Mouse (Mus musculus) forebrain, embryonic 16.5 days (tissue): ENCODE data around the gene Cbx6. TPM values are rescaled to one million over a fixed set of nuclear protein-coding genes. Genes with fewer than 3 reads are reported as not detected.
A peak's percentile ranks its signal among the peaks of the same experiment; 100 is the strongest.

Experiments
- ATAC-seq: fragments of 200-750 bp; cut with Nextera tagmentation; 2 replicates; pipeline ENCODE4 v1.8.0; 2017; ENCODE audit warnings: mild to moderate bottlenecking, moderate library complexity
- H3K27ac ChIP-seq: fragments of 300-500 bp; sonication (generic); 2 replicates; pipeline ENCODE4 v1.5.1; 2014; ENCODE audit warnings: low read length, control low read depth
- H3K27me3 ChIP-seq: fragments of 300-500 bp; sonication (generic); replicated peaks from 2 replicates; pipeline ENCODE4 v1.6.1; 2014; ENCODE audit warnings: low read length; ENCODE audit not compliant: control insufficient read depth, insufficient read depth
- H3K36me3 ChIP-seq: fragments of 300-500 bp; sonication (generic); 2 replicates; pipeline ENCODE4 v1.6.1; 2014; ENCODE audit not compliant: control insufficient read depth, insufficient read depth
- H3K4me1 ChIP-seq: fragments of 300-500 bp; sonication (generic); replicated peaks from 2 replicates; pipeline ENCODE4 v1.6.1; 2014; ENCODE audit warnings: low read length; ENCODE audit not compliant: control insufficient read depth, insufficient read depth
- H3K4me2 ChIP-seq: fragments of 300-500 bp; sonication (generic); 2 replicates; pipeline ENCODE4 v1.6.1; 2014; ENCODE audit warnings: mild to moderate bottlenecking, low read length, control low read depth
- H3K4me3 ChIP-seq: fragments of 300-500 bp; sonication (generic); replicated peaks from 2 replicates; pipeline ENCODE4 v1.5.1; 2014; ENCODE audit warnings: mild to moderate bottlenecking, low read length, control low read depth
- H3K9ac ChIP-seq: fragments of 300-500 bp; sonication (generic); replicated peaks from 2 replicates; pipeline ENCODE4 v1.6.1; 2014; ENCODE audit warnings: low read depth, low read length, control low read depth
- H3K9me3 ChIP-seq: fragments of 300-500 bp; sonication (generic); 2 replicates; pipeline ENCODE4 v1.6.1; 2016; ENCODE audit warnings: low read length; ENCODE audit not compliant: control insufficient read depth
- WGBS: fragments of 180-500 bp; shearing (Covaris S2); extraction: QIAGEN DNeasy Blood & Tissue Kit; methylation state at CpG from one replicate; pipeline ENCODE4 v1.1.7; 2014; 5-methylcytosine and 5-hydroxymethylcytosine counted together
- polyA plus RNA-seq: library from polyadenylated mRNA; unstranded; fragments of >200 nt; fragmentation: Nextera tagmentation; extraction: Ambion mirVana; gene quantifications from 2 replicates; pipeline ENCODE4 v1.2.1, GENCODE M21; 2015

Cbx6 gene
- polyA plus RNA-seq, 1 experiment from 2014 or later, result 53.2 TPM

DNA sequence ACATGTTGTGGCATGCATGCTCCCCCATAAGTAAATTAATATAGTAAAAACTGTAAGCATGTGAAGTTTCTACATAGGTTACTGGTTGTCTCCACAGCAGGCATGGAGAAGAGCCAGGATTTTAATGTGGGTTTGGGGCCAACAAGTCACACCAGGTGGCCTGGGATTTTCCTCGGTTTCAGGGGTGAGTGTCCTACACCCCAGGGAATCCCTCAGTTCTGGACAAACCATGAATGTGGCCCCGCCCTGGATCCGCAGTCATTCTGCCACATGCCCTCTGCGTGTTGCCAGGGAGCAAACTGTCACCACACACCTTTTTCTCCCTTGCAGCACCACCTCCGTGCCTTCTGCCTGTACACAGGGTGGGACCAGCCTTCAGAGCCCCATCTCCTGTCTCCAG, 25.8 kb downstream of the Cbx6 start:
- H3K9me3 ChIP-seq, result no peaks in the 10 kb centered on the region
- H3K9ac ChIP-seq, result no peak overlapping the region
- H3K4me2 ChIP-seq, result no peak overlapping the region
- peaks cover 22% of the 10 kb centered on the region for H3K27me3 ChIP-seq
- no peak for ATAC-seq
- H3K4me3 ChIP-seq, result no peak overlapping the region
- WGBS, result 58% methylated on average over 5 of the region's 5 CpGs
- H3K27ac ChIP-seq, result no peak overlapping the region
- H3K4me1 ChIP-seq, result peaks cover 13% of the 10 kb centered on the region
- H3K36me3 ChIP-seq, result no peaks in the 10 kb centered on the region

DNA sequence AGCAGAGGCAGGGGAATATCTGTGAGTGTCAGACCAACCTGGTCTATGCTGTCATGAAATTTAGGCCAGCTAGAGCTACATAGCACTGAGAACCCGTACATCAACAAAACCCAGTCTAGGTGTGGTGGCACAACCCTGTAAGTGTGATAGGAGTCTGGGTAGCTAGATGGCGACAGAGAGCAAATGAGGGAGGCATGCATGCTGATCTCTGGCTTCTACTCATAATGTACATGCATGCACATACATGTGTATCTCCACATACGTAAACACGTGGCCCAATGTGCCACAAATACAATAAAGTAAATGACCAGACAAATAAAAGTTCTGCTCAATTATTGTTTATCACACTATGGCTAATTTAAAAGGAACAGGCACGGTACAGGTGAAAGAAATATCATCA, 26.4 kb downstream of the Cbx6 start:
- Histone ChIP-seq H3K36me3 (no peaks in the 10 kb centered on the region), H3K4me1 (peaks cover 17% of the 10 kb centered on the region), H3K4me3 (no peak overlapping the region), H3K9ac (no peak overlapping the region), H3K9me3 (no peaks in the 10 kb centered on the region), H3K27ac (no peak overlapping the region), H3K4me2 (no peak overlapping the region), H3K27me3 (peaks cover 27% of the 10 kb centered on the region)
- WGBS, result 34% methylated on average over 5 of the region's 5 CpGs
- no peak for ATAC-seq

DNA sequence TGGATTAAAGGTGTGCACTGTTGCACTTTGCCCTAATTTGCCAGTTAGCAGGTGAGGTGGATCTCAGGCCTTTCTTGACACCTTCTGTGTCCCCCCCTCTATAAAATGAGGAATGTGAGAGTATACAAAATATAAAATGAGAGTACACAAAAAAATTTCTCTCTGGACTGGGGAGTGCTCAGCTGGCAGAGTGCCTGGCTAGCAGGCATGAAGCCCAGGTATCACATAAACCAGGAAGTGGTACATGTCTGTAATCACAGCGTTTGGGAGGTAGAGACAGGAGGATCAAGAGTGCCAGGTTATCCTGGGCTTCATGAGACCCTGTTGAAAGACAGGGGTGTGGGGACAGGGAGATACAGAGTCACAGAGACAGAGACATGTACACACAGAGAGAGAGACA, 27.4 kb downstream of the Cbx6 start:
- ATAC-seq, result no peak
- no peaks in the 10 kb centered on the region for H3K9me3 ChIP-seq
- no peak overlapping the region for H3K27ac ChIP-seq
- no peak overlapping the region for H3K4me2 ChIP-seq
- WGBS, result 40% methylated on average over 1 of the region's 1 CpGs
- no peaks in the 10 kb centered on the region for H3K36me3 ChIP-seq
- no peak overlapping the region for H3K4me3 ChIP-seq
- no peak overlapping the region for H3K9ac ChIP-seq
- peaks cover 36% of the 10 kb centered on the region for H3K27me3 ChIP-seq
- peaks cover 17% of the 10 kb centered on the region for H3K4me1 ChIP-seq

DNA sequence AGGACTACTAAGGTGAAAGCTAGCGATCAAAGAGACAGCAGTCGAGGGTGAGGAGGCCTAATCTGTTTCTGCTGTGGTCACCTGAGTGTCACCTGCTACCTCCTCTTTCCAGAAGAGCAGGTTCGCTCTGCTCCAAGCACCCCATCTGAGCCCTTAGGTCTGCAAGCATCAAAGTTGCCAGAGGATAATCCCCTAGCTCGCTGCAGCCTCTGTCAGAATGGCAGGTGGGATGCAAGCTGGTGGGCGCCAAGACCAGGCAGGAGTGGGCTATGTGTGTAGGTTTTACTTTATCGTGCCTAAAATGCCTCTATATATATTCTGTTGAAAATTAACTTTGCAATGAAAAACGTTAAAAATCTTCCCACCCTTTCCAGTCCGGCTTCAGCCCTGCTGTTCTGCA, 29.2 kb downstream of the Cbx6 start:
- no peaks in the 10 kb centered on the region for H3K9me3 ChIP-seq
- peak overlapping the region; percentile 71 for H3K9ac ChIP-seq
- peaks cover 36% of the 10 kb centered on the region for H3K27me3 ChIP-seq
- H3K4me1 ChIP-seq, result peaks cover 17% of the 10 kb centered on the region
- WGBS, result 24% methylated on average over 8 of the region's 8 CpGs
- H3K36me3 ChIP-seq, result no peaks in the 10 kb centered on the region
- no peak overlapping the region for H3K27ac ChIP-seq
- ATAC-seq, result no peak
- H3K4me3 ChIP-seq, result peak overlapping the region; percentile 66; the same call in 1 of the 2 replicates
- H3K4me2 ChIP-seq, result peak overlapping the region; percentile 76; the same call in 1 of the 2 replicates

DNA sequence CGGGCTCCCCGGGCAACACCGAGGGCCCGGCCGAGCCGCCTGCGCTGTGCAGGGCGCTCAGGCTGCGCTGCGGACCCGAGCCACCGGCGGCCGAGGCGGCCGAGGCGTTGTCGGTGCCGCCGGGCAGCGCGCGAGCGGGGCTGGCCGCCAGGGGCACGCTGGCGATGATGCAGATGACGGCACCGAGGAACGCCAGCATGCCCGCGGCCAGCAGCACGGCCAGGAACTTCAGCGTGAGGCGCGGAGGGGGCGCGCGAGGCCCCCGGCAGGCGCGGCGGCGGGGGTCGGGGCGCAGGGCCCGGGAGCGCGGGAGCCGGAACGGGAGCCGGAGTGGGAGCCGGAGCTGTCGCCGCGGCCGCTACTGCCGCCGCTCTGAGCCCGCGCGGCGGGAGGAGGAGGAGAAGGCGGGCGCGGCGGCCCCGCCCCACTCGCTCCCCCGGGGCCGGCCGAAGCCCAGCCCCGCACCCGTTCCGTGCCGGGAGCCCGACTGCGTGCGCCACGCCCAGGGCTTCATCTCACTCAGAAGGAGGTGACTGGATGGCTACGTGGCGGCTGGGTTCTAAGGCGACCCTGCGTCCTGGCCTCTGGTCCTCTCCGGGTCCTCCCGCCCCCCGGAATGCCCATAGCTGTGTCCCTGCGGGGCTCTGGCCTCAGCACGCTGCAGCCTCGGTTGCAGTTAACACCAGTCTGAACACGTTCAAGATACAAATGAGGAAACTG, 30.0 kb downstream of the Cbx6 start, which contains the start of gene Nptxr:
TSS of gene Nptxr (minus strand) at position 415 of the 720 bp plus-strand sequence.
- Histone ChIP-seq H3K27ac (peak within 1 kb of the TSS; percentile 47; the same call in 1 of the 2 replicates), H3K9ac (peak within 1 kb of the TSS; percentile 71), H3K4me3 (peak within 1 kb of the TSS; percentile 66), H3K36me3 (no peaks in the 10 kb centered on the region), H3K4me1 (peaks cover 17% of the 10 kb centered on the region), H3K27me3 (peaks cover 36% of the 10 kb centered on the region), H3K4me2 (peak within 1 kb of the TSS; percentile 76), H3K9me3 (no peaks in the 10 kb centered on the region)
- under 1% methylated on average over 80 of the region's 91 CpGs for WGBS
- peak; percentile 85 for ATAC-seq

DNA sequence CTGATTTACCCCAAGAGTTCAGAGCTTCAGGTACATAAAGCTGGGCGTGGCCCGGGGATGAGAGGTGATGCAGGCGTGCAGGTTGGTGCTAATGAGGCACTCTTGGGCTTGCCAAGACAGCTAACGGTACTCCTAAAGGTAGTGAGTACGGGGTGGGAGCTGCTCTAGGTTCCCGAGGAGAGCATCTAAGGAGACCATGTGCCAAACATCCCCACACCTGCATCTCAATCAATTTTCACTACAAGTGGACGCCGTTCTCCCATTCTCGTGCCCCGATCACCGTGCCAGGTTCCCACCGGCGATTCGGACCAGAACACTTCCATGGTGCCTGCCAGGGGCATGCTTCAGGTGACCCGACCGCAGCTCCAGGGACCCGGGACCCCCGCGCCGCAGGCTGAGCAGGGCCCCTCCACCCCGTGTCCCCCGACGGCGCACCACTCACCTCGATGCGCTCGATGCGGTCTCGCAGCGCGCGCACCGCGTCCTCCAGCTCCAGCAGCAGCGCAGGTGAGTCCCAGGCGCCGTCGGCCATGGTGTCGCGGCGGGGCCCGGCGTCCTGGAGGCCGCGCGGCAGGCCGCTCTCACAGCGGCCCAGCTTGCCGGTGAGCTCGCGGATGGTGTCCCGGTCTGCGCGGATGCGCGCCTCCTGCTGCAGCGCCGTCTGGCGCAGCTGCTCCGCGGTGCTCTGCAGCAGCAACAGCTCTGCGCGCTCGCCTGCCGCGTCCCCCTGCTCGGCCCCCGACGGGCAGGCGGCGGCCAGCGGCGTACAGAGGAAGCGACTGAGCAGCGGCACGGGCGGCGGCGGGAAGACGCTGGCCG, 30.7 kb downstream of the Cbx6 start:
- Histone ChIP-seq H3K9me3 (no peaks in the 10 kb centered on the region), H3K4me1 (peaks cover 17% of the 10 kb centered on the region), H3K4me3 (peak overlapping the region; percentile 66), H3K27ac (peak overlapping the region; percentile 47; the same call in 1 of the 2 replicates), H3K36me3 (no peaks in the 10 kb centered on the region), H3K4me2 (peak overlapping the region; percentile 76), H3K27me3 (peaks cover 36% of the 10 kb centered on the region), H3K9ac (peak overlapping the region; percentile 71)
- ATAC-seq, result peak; percentile 70
- 5% methylated on average over 74 of the region's 81 CpGs for WGBS

DNA sequence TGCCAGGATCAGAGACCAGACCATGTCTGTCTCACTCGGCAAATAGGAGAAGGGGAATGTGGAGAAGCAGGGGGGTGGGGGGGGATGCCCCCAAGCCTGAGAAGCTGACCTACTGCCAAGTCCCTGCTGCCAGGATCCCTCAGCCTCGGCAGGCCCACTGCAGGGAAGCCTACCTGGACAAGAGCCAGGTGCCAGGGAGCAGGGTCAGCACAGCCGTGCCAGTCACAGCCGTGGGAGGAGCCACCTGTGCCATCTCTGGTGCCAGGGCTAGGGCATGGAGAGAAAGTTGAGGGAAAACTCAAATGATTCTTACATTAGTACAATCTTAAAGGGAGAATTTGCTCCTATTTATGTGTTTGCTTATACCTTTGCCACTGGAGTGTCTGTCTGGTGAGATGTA, 32.2 kb downstream of the Cbx6 start:
- ATAC-seq, result no peak
- H3K4me2 ChIP-seq, result no peak overlapping the region
- H3K9ac ChIP-seq, result no peak overlapping the region
- H3K4me1 ChIP-seq, result peaks cover 17% of the 10 kb centered on the region
- H3K27me3 ChIP-seq, result peaks cover 34% of the 10 kb centered on the region
- 49% methylated on average over 4 of the region's 4 CpGs for WGBS
- no peak overlapping the region for H3K4me3 ChIP-seq
- H3K27ac ChIP-seq, result no peak overlapping the region
- H3K9me3 ChIP-seq, result no peaks in the 10 kb centered on the region
- H3K36me3 ChIP-seq, result no peaks in the 10 kb centered on the region

DNA sequence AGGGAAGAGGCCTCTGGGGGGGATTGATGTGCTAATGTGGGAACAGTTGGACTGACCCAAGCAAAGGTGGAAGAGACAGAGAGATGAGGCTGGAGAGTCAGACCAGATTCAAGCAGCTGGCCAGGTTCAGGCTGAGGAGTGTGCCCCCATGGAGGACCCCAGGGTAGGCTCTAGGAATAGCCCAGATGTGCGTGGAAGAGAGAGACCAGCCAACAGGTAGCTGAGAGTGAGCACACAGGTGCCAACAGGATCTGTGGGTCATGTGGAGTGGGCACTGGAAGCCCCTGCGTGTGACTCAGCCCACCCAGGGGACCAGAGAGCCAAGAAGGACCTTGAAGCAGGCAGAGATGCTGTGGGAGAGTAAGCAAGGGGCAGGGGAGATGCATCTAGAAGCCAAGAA, 32.8 kb downstream of the Cbx6 start:
- Histone ChIP-seq H3K27ac (no peak overlapping the region), H3K27me3 (peaks cover 31% of the 10 kb centered on the region), H3K4me1 (peaks cover 17% of the 10 kb centered on the region), H3K9ac (no peak overlapping the region), H3K36me3 (no peaks in the 10 kb centered on the region), H3K4me2 (no peak overlapping the region), H3K9me3 (no peaks in the 10 kb centered on the region), H3K4me3 (no peak overlapping the region)
- 74% methylated on average over 2 of the region's 2 CpGs for WGBS
- ATAC-seq, result no peak

DNA sequence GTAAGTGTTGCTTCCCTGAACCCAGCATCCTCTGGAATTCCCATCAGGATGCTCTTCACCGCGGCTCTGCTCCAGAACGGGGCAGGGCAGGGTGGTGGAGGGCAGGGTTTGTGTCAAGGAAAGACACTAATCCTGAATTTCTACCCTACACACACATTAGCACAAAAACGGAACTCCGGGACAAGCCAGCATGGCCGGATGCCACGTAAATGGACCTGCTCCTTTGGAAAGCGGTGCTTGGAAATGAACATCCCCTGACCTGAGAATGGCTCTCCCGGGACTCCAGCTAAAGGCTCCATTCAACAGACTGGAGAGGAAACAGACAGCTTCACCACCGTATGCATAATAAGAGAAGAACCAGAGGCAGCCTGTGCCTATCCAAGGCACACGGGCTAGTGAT, 33.8 kb downstream of the Cbx6 start:
- H3K36me3 ChIP-seq, result no peaks in the 10 kb centered on the region
- no peak overlapping the region for H3K9ac ChIP-seq
- no peak overlapping the region for H3K4me3 ChIP-seq
- WGBS, result 60% methylated on average over 11 of the region's 11 CpGs
- no peak overlapping the region for H3K27ac ChIP-seq
- ATAC-seq, result no peak
- H3K4me1 ChIP-seq, result peaks cover 17% of the 10 kb centered on the region
- H3K27me3 ChIP-seq, result peaks cover 24% of the 10 kb centered on the region
- H3K4me2 ChIP-seq, result no peak overlapping the region
- no peaks in the 10 kb centered on the region for H3K9me3 ChIP-seq
